Mouse (Mus musculus) thymus, adult 2 months (tissue): ENCODE data around the gene Galnt9.

Source experiments
- CTCF ChIP-seq: fragments of 200-500 bp; IDR thresholded peaks from 2 replicates; pipeline ENCODE4 v1.5.1; 2012; ENCODE audit warnings: mild to moderate bottlenecking, control low read depth, low read length, moderate library complexity, borderline replicate concordance; ENCODE audit not compliant: control insufficient read depth, poor library complexity, insufficient read depth; ENCODE audit errors: extremely low read depth
- POLR2A ChIP-seq: fragments of 200-500 bp; IDR thresholded peaks from 2 replicates; pipeline ENCODE4 v1.6.1; 2012; ENCODE audit warnings: mild to moderate bottlenecking, low read length, control low read depth, moderate library complexity; ENCODE audit not compliant: control insufficient read depth, poor library complexity, insufficient read depth; ENCODE audit errors: extremely low read depth

- TF ChIP-seq POLR2A, result no peak
- no peak for TF ChIP-seq CTCF
Observed at GRCm38 (mm10) chr5:110540947-110541346, 3.2 kb upstream of the Galnt9 start.
